Comparison of ENCODE assay signal across 8 mouse cellular contexts in the genomic region with DNA sequence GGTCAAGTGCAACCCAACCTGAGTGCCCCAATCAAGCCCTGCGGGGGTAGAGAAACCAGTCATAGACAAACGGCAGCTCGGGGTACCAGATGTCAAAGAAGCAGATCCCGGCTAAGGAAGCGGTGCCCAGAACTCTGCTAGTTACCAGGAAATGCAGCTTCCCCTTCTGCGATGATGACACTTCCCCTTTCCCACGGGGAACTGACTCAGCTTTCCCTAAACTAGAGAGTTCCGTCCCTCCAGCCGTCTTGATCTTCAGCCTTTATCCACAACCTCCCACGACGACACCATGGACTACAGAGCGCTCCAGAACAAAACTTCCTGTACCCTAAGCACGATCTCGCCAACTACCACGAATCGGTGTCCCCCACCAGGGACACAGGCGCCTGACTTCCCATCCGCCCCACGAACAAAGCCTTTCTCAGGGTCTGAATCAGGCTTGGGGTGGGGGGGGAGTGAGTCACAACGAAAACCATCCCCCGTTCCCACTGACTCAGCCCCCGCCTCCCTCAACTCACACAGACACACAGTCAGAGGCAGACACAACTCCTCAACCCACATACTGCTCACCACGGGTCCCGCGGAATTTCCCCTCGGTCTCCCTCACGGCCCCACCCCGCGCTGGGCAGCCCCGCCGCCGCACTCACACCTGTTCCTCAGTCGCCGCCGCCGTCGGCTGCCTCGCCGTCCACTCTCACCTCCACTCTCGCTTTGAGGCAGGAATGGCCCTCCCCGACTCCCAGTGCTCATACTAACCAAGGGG. TPM values are rescaled to one million over a fixed set of nuclear protein-coding genes. Genes with fewer than 3 reads are reported as not detected.
DNase-seq lines count a peak whose midpoint lies in the region; ATAC-seq and TF ChIP-seq lines count a peak whose summit lies in the region.

No protein-coding gene starts in this region.

- intact Hi-C loops in heart, postnatal 14 days (cut with DNase I) = loop anchor here (1.0 to 10.0 kb wide), 3 partner anchors 8 to 316 kb away; a partner anchor contains a TSS

- 1% methylated on average over 41 of the region's 41 CpGs for WGBS in forebrain, embryonic 12.5 days

- H3K27ac ChIP-seq in forebrain, embryonic 12.5 days = peak overlapping the region; percentile 99

- peaks cover 88% of the 10 kb centered on the region for H3K4me1 ChIP-seq in G1E (ENCODE audit: insufficient read depth, low read depth, low read length)
- H3K4me1 ChIP-seq in forebrain, embryonic 12.5 days = peaks cover 57% of the 10 kb centered on the region

- peak overlapping the region; percentile 82 for H3K4me3 ChIP-seq in G1E (ENCODE audit: low read depth, low read length)
- peak overlapping the region; percentile 66 for H3K4me3 ChIP-seq in forebrain, embryonic 12.5 days (replicated peaks)

- peaks cover 63% of the 10 kb centered on the region for H3K36me3 ChIP-seq in G1E (replicated peaks)
- peaks cover 41% of the 10 kb centered on the region for H3K36me3 ChIP-seq in forebrain, embryonic 12.5 days (replicated peaks)

- ATAC-seq in G1E (ENCODE audit: extremely low read depth, insufficient number of reproducible peaks, low FRiP score, poor library complexity, severe bottlenecking) = no peak
- ATAC-seq in forebrain, embryonic 12.5 days (ENCODE audit: low FRiP score) = peak; percentile 5

- peak; percentile 91 to 93 for DNase-seq in B cell, adult 2 months
- no peak for DNase-seq in G1E (ENCODE audit: low spot score)
- DNase-seq in heart, postnatal 14 days = peak; percentile 64 to 66
- peak; percentile 58 to 86 for DNase-seq in kidney, postnatal 25 days
- DNase-seq in lung, postnatal 10 days = peak; percentile 78
- peak; percentile 37 for DNase-seq in retina, postnatal 1 day
- no peak for DNase-seq in ovary, postnatal 36 days (ENCODE audit: low spot score)

- H3K27me3 ChIP-seq in G1E (ENCODE audit: insufficient read depth, low read length) = no peaks in the 10 kb centered on the region
- no peaks in the 10 kb centered on the region for H3K27me3 ChIP-seq in forebrain, embryonic 12.5 days

- H3K9ac ChIP-seq in forebrain, embryonic 12.5 days = peak overlapping the region; percentile 98

- H3K4me2 ChIP-seq in forebrain, embryonic 12.5 days = peak overlapping the region; percentile 95

- TF ChIP-seq CTCF in G1E (IDR thresholded peaks at IDR 0.05; ENCODE audit: low read depth, low read length) = no peak

- no peaks in the 10 kb centered on the region for H3K9me3 ChIP-seq in G1E (replicated peaks)
- no peaks in the 10 kb centered on the region for H3K9me3 ChIP-seq in forebrain, embryonic 12.5 days

RNA-seq across cellular contexts. Expression of a gene that starts 3.0 kb away (rescaled TPM):
- total RNA-seq in G1E (2014; fragmentation: Nextera tagmentation) = 145 and 185 TPM in 2 replicates
- 3.9 and 4.8 TPM in 2 replicates for total RNA-seq in G1E (2017)
- polyA plus RNA-seq in G1E (2012) = 104 and 111 TPM in 2 replicates
- polyA plus RNA-seq in forebrain, embryonic 12.5 days (2016; fragmentation: Nextera tagmentation; extraction: Ambion mirVana) = 50.8 and 53.3 TPM in 2 replicates
- 10 to 100 TPM; 45.7 to 50.6 TPM for total RNA-seq in heart, postnatal 14 days (2021)

RNA-seq across cellular contexts. Expression of a gene that starts 12.5 kb away (rescaled TPM):
- total RNA-seq in G1E (2014; fragmentation: Nextera tagmentation) = 2.6 TPM in 2 replicates
- total RNA-seq in G1E (2017) = 0.93 and 1.2 TPM in 2 replicates
- polyA plus RNA-seq in G1E (2012) = 2.2 and 3.0 TPM in 2 replicates
- 9.1 and 11.2 TPM in 2 replicates for polyA plus RNA-seq in forebrain, embryonic 12.5 days (2016; fragmentation: Nextera tagmentation; extraction: Ambion mirVana)
- total RNA-seq in heart, postnatal 14 days (2021) = 10 to 100 TPM; 37.4 to 39.6 TPM

RNA-seq across cellular contexts. Expression of a gene that starts 15.1 kb away (rescaled TPM):
- total RNA-seq in G1E (2014; fragmentation: Nextera tagmentation) = 24.0 and 26.0 TPM in 2 replicates
- 36.0 and 41.5 TPM in 2 replicates for total RNA-seq in G1E (2017)
- polyA plus RNA-seq in G1E (2012) = 3.5 and 9.1 TPM in 2 replicates
- 55.0 and 60.9 TPM in 2 replicates for polyA plus RNA-seq in forebrain, embryonic 12.5 days (2016; fragmentation: Nextera tagmentation; extraction: Ambion mirVana)
- total RNA-seq in heart, postnatal 14 days (2021) = 10 to 100 TPM; 25.0 to 29.3 TPM

RNA-seq across cellular contexts. Expression of a gene that starts 15.2 kb away (rescaled TPM):
- 96.2 and 98.4 TPM in 2 replicates for total RNA-seq in G1E (2014; fragmentation: Nextera tagmentation)
- total RNA-seq in G1E (2017) = 171 and 204 TPM in 2 replicates
- polyA plus RNA-seq in G1E (2012) = 104 and 107 TPM in 2 replicates
- polyA plus RNA-seq in forebrain, embryonic 12.5 days (2016; fragmentation: Nextera tagmentation; extraction: Ambion mirVana) = 91.7 and 103 TPM in 2 replicates
- total RNA-seq in heart, postnatal 14 days (2021) = 10 to 100 TPM; 85.4 to 91.7 TPM

RNA-seq across cellular contexts. Expression of a gene that starts 41.3 kb away (rescaled TPM):
- total RNA-seq in G1E (2014; fragmentation: Nextera tagmentation) (120 TPM in 2 replicates), G1E (2017) (55.6 and 71.0 TPM in 2 replicates)
- polyA plus RNA-seq in G1E (2012) = 183 and 212 TPM in 2 replicates
- polyA plus RNA-seq in forebrain, embryonic 12.5 days (2016; fragmentation: Nextera tagmentation; extraction: Ambion mirVana) = 94.3 and 98.3 TPM in 2 replicates
- total RNA-seq in heart, postnatal 14 days (2021) = 10 to 100 TPM; 45.4 to 47.4 TPM

Comparison
In these comparisons a context has a peak if more than half of its experiments do, and no peak if none do; other contexts are left out.
1. DNase-seq: peak in B cell, adult 2 months (2 of 2), heart, postnatal 14 days (2 of 2), kidney, postnatal 25 days (2 of 2), lung, postnatal 10 days (single experiment) and retina, postnatal 1 day (single experiment); none in G1E (single experiment) and ovary, postnatal 36 days (single experiment).
2. RNA of a gene that starts 12.5 kb away (total RNA-seq): 37.4 to 39.6 TPM in heart, postnatal 14 days; 0.93 to 2.6 TPM in G1E; every median in the first group is over 10 times any median in the second.